Mouse (Mus musculus) heart, postnatal 0 days (tissue): Measurements from ENCODE around the gene Fgfr2.

Experiments
- CTCF ChIP-seq: IDR thresholded peaks from 2 replicates; pipeline ENCODE4 v1.5.1; 2016; ENCODE audit warnings: antibody characterized with exemption, control low read depth, low read depth
- EP300 ChIP-seq: IDR thresholded peaks from 2 replicates; pipeline ENCODE4 v1.6.1; 2016; ENCODE audit warnings: antibody characterized with exemption, low read depth

DNA sequence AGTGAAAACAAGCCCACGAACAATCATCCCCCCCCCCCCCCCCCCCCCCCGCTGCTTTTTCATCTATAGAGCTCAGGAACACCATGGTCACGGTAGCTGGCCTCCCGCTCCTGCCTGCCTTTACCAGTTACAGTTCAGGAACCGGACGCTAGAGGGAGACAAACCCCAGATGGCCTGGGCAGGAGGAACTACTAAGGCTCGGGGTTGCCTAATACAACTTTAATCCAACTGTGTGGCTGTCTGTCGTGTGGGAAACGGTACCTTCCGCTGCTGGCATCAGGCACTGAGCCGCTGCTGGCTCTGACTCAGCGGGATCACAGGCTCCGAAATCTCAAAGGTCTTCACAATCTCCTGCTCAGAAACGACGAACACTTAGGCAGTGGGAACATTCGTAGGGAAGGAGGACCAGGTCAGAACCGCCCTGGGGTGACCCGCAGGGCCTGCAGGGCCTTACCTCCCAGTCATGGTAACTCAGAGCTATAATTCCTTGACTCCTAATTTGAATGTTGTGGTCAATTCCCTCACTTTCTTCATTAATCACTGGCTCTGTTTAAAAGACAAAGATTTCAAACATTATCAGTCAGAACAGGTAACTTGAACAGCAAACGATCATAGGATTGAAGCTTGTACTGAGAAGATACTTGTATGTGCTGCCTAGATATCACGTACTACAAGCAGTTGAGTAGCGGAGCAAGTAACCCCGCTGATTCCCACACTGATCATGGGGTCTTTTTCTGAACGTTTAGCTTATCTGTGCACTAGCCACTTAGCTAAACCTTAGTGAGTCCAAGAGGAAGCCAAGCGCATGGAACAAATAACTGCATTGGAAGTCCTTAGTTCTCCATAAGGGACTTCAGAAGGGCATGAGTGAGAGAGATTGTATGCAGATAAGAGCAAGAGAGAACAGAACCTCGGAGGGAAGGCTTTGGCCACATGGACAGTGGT is 2589.6 kb downstream of the Fgfr2 start:
- TF ChIP-seq CTCF (peak; percentile 96), EP300 (no peak)
